Mouse (Mus musculus): ENCODE data around the gene Fam84b. TPM values are rescaled to one million over a fixed set of nuclear protein-coding genes. Genes with fewer than 3 reads are reported as not detected.

The Fam84b gene
- polyA plus RNA-seq, 1 experiment from 2014 or later, result 14.4 TPM

GRCm38 (mm10) chr15:60824751-60825227 lies 28.8 kb downstream of the Fam84b start:
- H3K9ac ChIP-seq (replicated peaks), result peak overlapping the region; percentile 59
- ATAC-seq (replicated peaks), result peak; percentile 94
- peaks cover 23% of the 10 kb centered on the region for H3K4me1 ChIP-seq
- 0% methylated on average over 32 of the region's 32 CpGs for whole genome bisulfite sequencing
- no peaks in the 10 kb centered on the region for H3K27me3 ChIP-seq
- peak overlapping the region; percentile 55 for H3K4me3 ChIP-seq
- H3K27ac ChIP-seq (replicated peaks), result peak overlapping the region; percentile 73
- no peaks in the 10 kb centered on the region for H3K36me3 ChIP-seq
- H3K9me3 ChIP-seq, result no peaks in the 10 kb centered on the region
- peak overlapping the region; percentile 98 for H3K4me2 ChIP-seq (replicated peaks)

GRCm38 (mm10) chr15:60823870-60824709 lies 29.5 kb downstream of the Fam84b start:
- Histone ChIP-seq H3K4me1 (peaks cover 23% of the 10 kb centered on the region), H3K4me2 (replicated peaks) (peak overlapping the region; percentile 98), H3K27ac (replicated peaks) (peak overlapping the region; percentile 73), H3K9me3 (no peaks in the 10 kb centered on the region), H3K9ac (replicated peaks) (peak overlapping the region; percentile 59), H3K36me3 (no peaks in the 10 kb centered on the region), H3K4me3 (peak overlapping the region; percentile 55), H3K27me3 (no peaks in the 10 kb centered on the region)
- WGBS, result under 1% methylated on average over 45 of the region's 45 CpGs
- peak; percentile 44 for ATAC-seq (replicated peaks)

GRCm38 (mm10) chr15:60823620-60823869 lies 30.0 kb downstream of the Fam84b start:
- ATAC-seq (replicated peaks), result peak; percentile 8
- H3K27ac ChIP-seq (replicated peaks), result peak overlapping the region; percentile 66; the same call in 1 of the 2 replicates
- WGBS, result under 1% methylated on average over 24 of the region's 24 CpGs

GRCm38 (mm10) chr15:60822803-60823619 lies 30.6 kb downstream of the Fam84b start:
- Histone ChIP-seq H3K4me2 (replicated peaks) (peak overlapping the region; percentile 98), H3K9me3 (no peaks in the 10 kb centered on the region), H3K27ac (replicated peaks) (peak overlapping the region; percentile 66), H3K27me3 (no peaks in the 10 kb centered on the region), H3K36me3 (no peaks in the 10 kb centered on the region), H3K4me3 (peak overlapping the region; percentile 55), H3K4me1 (peaks cover 23% of the 10 kb centered on the region), H3K9ac (replicated peaks) (peak overlapping the region; percentile 59)
- WGBS, result under 1% methylated on average over 68 of the region's 68 CpGs
- peak; percentile 76 for ATAC-seq (replicated peaks)

More at GRCm38 (mm10) chr15:60823620-60823869, 30.0 kb downstream of the Fam84b start:
- Histone ChIP-seq H3K4me2 (replicated peaks) (peak overlapping the region; percentile 98), H3K27me3 (no peaks in the 10 kb centered on the region), H3K9me3 (no peaks in the 10 kb centered on the region), H3K4me1 (peaks cover 23% of the 10 kb centered on the region), H3K4me3 (peak overlapping the region; percentile 55), H3K36me3 (no peaks in the 10 kb centered on the region), H3K9ac (replicated peaks) (peak overlapping the region; percentile 59)

GRCm38 (mm10) chr15:60822101-60822802 lies 31.3 kb downstream of the Fam84b start:
- Histone ChIP-seq H3K9ac (replicated peaks) (peak overlapping the region; percentile 59), H3K36me3 (no peaks in the 10 kb centered on the region), H3K9me3 (no peaks in the 10 kb centered on the region), H3K4me1 (peaks cover 23% of the 10 kb centered on the region), H3K27me3 (no peaks in the 10 kb centered on the region), H3K27ac (replicated peaks) (peak overlapping the region; percentile 66), H3K4me3 (peak overlapping the region; percentile 55), H3K4me2 (replicated peaks) (peak overlapping the region; percentile 98)
- peak; percentile 7; the same call in 1 of the 2 replicates for ATAC-seq (replicated peaks)
- under 1% methylated on average over 10 of the region's 10 CpGs for WGBS

GRCm38 (mm10) chr15:60818500-60818899 lies 35.1 kb downstream of the Fam84b start:
- no peaks in the 10 kb centered on the region for H3K36me3 ChIP-seq
- no peak overlapping the region for H3K27ac ChIP-seq (replicated peaks)
- H3K4me2 ChIP-seq (replicated peaks), result no peak overlapping the region
- H3K9ac ChIP-seq (replicated peaks), result no peak overlapping the region
- no peak overlapping the region for H3K4me3 ChIP-seq
- no peak for ATAC-seq (replicated peaks)
- no peaks in the 10 kb centered on the region for H3K27me3 ChIP-seq
- 89% methylated on average over 1 of the region's 1 CpGs for WGBS
- peaks cover 13% of the 10 kb centered on the region for H3K4me1 ChIP-seq
- H3K9me3 ChIP-seq, result no peaks in the 10 kb centered on the region

- no peaks in the 10 kb centered on the region for H3K9me3 ChIP-seq
- 5% methylated on average over 1 of the region's 1 CpGs for WGBS
- ATAC-seq (replicated peaks), result 0 out of 2 replicates have a peak, but pooled peaks have one; percentile 32
- H3K27me3 ChIP-seq, result no peaks in the 10 kb centered on the region
- no peaks in the 10 kb centered on the region for H3K36me3 ChIP-seq
- no peaks in the 10 kb centered on the region for H3K4me1 ChIP-seq
- no peak overlapping the region for H3K27ac ChIP-seq (replicated peaks)
- no peak overlapping the region for H3K9ac ChIP-seq (replicated peaks)
- no peak overlapping the region for H3K4me2 ChIP-seq (replicated peaks)
- H3K4me3 ChIP-seq, result no peak overlapping the region
These were observed 37.1 kb downstream of the Fam84b start for GRCm38 (mm10) chr15:60816478-60816877.

GRCm38 (mm10) chr15:60814542-60814941 lies 39.0 kb downstream of the Fam84b start:
- Histone ChIP-seq H3K4me1 (no peaks in the 10 kb centered on the region), H3K4me2 (replicated peaks) (no peak overlapping the region), H3K4me3 (no peak overlapping the region), H3K9ac (replicated peaks) (no peak overlapping the region), H3K9me3 (no peaks in the 10 kb centered on the region), H3K27me3 (no peaks in the 10 kb centered on the region), H3K36me3 (no peaks in the 10 kb centered on the region), H3K27ac (replicated peaks) (no peak overlapping the region)
- no peak for ATAC-seq (replicated peaks)
- 81% methylated on average over 3 of the region's 3 CpGs for WGBS

GRCm38 (mm10) chr15:60793041-60793673 lies 60.4 kb downstream of the Fam84b start:
- Histone ChIP-seq H3K27me3 (no peaks in the 10 kb centered on the region), H3K9me3 (no peaks in the 10 kb centered on the region), H3K4me1 (no peaks in the 10 kb centered on the region), H3K9ac (replicated peaks) (no peak overlapping the region), H3K27ac (replicated peaks) (no peak overlapping the region), H3K4me3 (no peak overlapping the region), H3K36me3 (no peaks in the 10 kb centered on the region), H3K4me2 (replicated peaks) (no peak overlapping the region)
- ATAC-seq (replicated peaks), result no peak

- Histone ChIP-seq H3K4me1 (no peaks in the 10 kb centered on the region), H3K4me3 (no peak overlapping the region), H3K9ac (replicated peaks) (no peak overlapping the region), H3K4me2 (replicated peaks) (no peak overlapping the region), H3K36me3 (no peaks in the 10 kb centered on the region), H3K27me3 (no peaks in the 10 kb centered on the region), H3K27ac (replicated peaks) (no peak overlapping the region), H3K9me3 (no peaks in the 10 kb centered on the region)
- WGBS, result 70% methylated on average over 1 of the region's 1 CpGs
- no peak; the same call in 1 of the 2 replicates for ATAC-seq (replicated peaks)
These were observed 64.5 kb downstream of the Fam84b start for GRCm38 (mm10) chr15:60789084-60789483.

GRCm38 (mm10) chr15:60783761-60784160 lies 69.8 kb downstream of the Fam84b start:
- Histone ChIP-seq H3K36me3 (no peaks in the 10 kb centered on the region), H3K27me3 (no peaks in the 10 kb centered on the region), H3K4me1 (no peaks in the 10 kb centered on the region), H3K27ac (replicated peaks) (no peak overlapping the region), H3K4me3 (no peak overlapping the region), H3K9me3 (no peaks in the 10 kb centered on the region), H3K4me2 (replicated peaks) (no peak overlapping the region), H3K9ac (replicated peaks) (no peak overlapping the region)
- ATAC-seq (replicated peaks), result no peak
- 76% methylated on average over 2 of the region's 2 CpGs for WGBS
